Mouse (Mus musculus): ENCODE measurements around the gene Zfp810. TPM values are rescaled to one million over a fixed set of nuclear protein-coding genes. Genes with fewer than 3 reads are reported as not detected.
"Not testable (repeated sequence)": the region's sequence is repeated elsewhere in the genome, so short reads cannot be mapped to it uniquely, and the experiment has no call there.

Zfp810 gene
- total RNA-seq, 2 experiments from 2014 or later, result 0.54 to 0.98 TPM

GRCm38 (mm10) chr9:22314066-22314465 lies 6.6 kb upstream of the Zfp810 start:
- intact Hi-C loops (cut with DNase I), result no loop called here
- TF ChIP-seq CTCF (IDR thresholded peaks at IDR 0.05), result no peak
- DNase-seq, result no peak
- Histone ChIP-seq H3K27ac (no peak overlapping the region), H3K4me3 (no peak overlapping the region)

GRCm38 (mm10) chr9:22313218-22313617 lies 5.8 kb upstream of the Zfp810 start:
- no peak overlapping the region for H3K4me3 ChIP-seq
- no peak for DNase-seq
- H3K27ac ChIP-seq, result no peak overlapping the region
- intact Hi-C loops (cut with DNase I), result loop anchor here (2.0 kb wide), 1 partner anchor 16 kb away; no protein-coding TSS in a partner anchor
- no peak for TF ChIP-seq CTCF (IDR thresholded peaks at IDR 0.05)

GRCm38 (mm10) chr9:22309651-22310050 lies 2.2 kb upstream of the Zfp810 start:
- Histone ChIP-seq H3K27ac (no peak overlapping the region), H3K4me3 (no peak overlapping the region)
- no peak for TF ChIP-seq CTCF (IDR thresholded peaks at IDR 0.05)
- no peak for DNase-seq
- intact Hi-C loops (cut with DNase I), result no loop called here

- Histone ChIP-seq H3K27ac (peak overlapping the region; percentile 83), H3K4me3 (peak overlapping the region; percentile 91)
- DNase-seq; intact Hi-C loops (cut with DNase I): not testable (repeated sequence)
Measured at GRCm38 (mm10) chr9:22307920-22308262, 443 bp upstream of the Zfp810 start.

- TF ChIP-seq CTCF (IDR thresholded peaks at IDR 0.05), result no peak
- Histone ChIP-seq H3K4me3 (peak overlapping the region; percentile 91), H3K27ac (no peak overlapping the region)
- intact Hi-C loops (cut with DNase I), result no loop called here
- no peak for DNase-seq
Measured at GRCm38 (mm10) chr9:22306726-22307125, 722 bp downstream of the Zfp810 start.

- no peak for DNase-seq
- H3K4me3 ChIP-seq, result no peak overlapping the region
- no peak for TF ChIP-seq CTCF (IDR thresholded peaks at IDR 0.05)
- H3K27ac ChIP-seq, result no peak overlapping the region
- intact Hi-C loops (cut with DNase I), result no loop called here
Measured at GRCm38 (mm10) chr9:22302199-22302598, 5.2 kb downstream of the Zfp810 start.

- intact Hi-C loops (cut with DNase I), result no loop called here
- Histone ChIP-seq H3K27ac (no peak overlapping the region), H3K4me3 (no peak overlapping the region)
- no peak for DNase-seq
- TF ChIP-seq CTCF (IDR thresholded peaks at IDR 0.05), result no peak
Measured at GRCm38 (mm10) chr9:22278733-22279132, 28.7 kb downstream of the Zfp810 start.

- TF ChIP-seq CTCF (IDR thresholded peaks at IDR 0.05), result no peak
- intact Hi-C loops (cut with DNase I), result no loop called here
- Histone ChIP-seq H3K27ac (no peak overlapping the region), H3K4me3 (no peak overlapping the region)
- no peak for DNase-seq
Measured at GRCm38 (mm10) chr9:22268886-22269285, 38.6 kb downstream of the Zfp810 start.

- no peak overlapping the region for H3K4me3 ChIP-seq
- no peak for TF ChIP-seq CTCF (IDR thresholded peaks at IDR 0.05)
- H3K27ac ChIP-seq, result no peak overlapping the region
- no peak for DNase-seq
- intact Hi-C loops (cut with DNase I), result no loop called here
Measured at GRCm38 (mm10) chr9:22262611-22263010, 44.8 kb downstream of the Zfp810 start.

- Histone ChIP-seq H3K27ac (no peak overlapping the region), H3K4me3 (no peak overlapping the region)
- TF ChIP-seq CTCF (IDR thresholded peaks at IDR 0.05), result no peak
- DNase-seq, result no peak
- intact Hi-C loops (cut with DNase I), result no loop called here
Measured at GRCm38 (mm10) chr9:22261594-22261993, 45.9 kb downstream of the Zfp810 start.

- H3K4me3 ChIP-seq, result peak overlapping the region; percentile 71
- no peak for DNase-seq
- no peak for TF ChIP-seq CTCF (IDR thresholded peaks at IDR 0.05)
- intact Hi-C loops (cut with DNase I), result no loop called here
- H3K27ac ChIP-seq, result no peak overlapping the region
Measured at GRCm38 (mm10) chr9:22260092-22260422, 47.4 kb downstream of the Zfp810 start.

GRCm38 (mm10) chr9:22259184-22260091 lies 48.0 kb downstream of the Zfp810 start, which contains the start of gene Zfp599:
Zfp599 (minus strand) TSS chr9:22259895.
- intact Hi-C loops (cut with DNase I), result no loop called here
- H3K27ac ChIP-seq, result no peak within 1 kb of the TSS
- H3K4me3 ChIP-seq, result peak within 1 kb of the TSS; percentile 71
- peak; percentile 62 for DNase-seq
- no peak for TF ChIP-seq CTCF (IDR thresholded peaks at IDR 0.05)

- no peak for TF ChIP-seq CTCF (IDR thresholded peaks at IDR 0.05)
- intact Hi-C loops (cut with DNase I), result no loop called here
- H3K27ac ChIP-seq, result no peak overlapping the region
- DNase-seq, result no peak
- H3K4me3 ChIP-seq, result no peak overlapping the region; the same call in 1 of the 2 replicates
Measured at GRCm38 (mm10) chr9:22258784-22259183, 48.7 kb downstream of the Zfp810 start.

- intact Hi-C loops (cut with DNase I), result no loop called here
Measured at GRCm38 (mm10) chr9:22256579-22256978, 50.9 kb downstream of the Zfp810 start.

More at GRCm38 (mm10) chr9:22256579-22256978, 50.9 kb downstream of the Zfp810 start:
- no peak for DNase-seq
- no peak overlapping the region for H3K27ac ChIP-seq
- H3K4me3 ChIP-seq, result no peak overlapping the region
- TF ChIP-seq CTCF (IDR thresholded peaks at IDR 0.05), result no peak
